Mouse (Mus musculus): ENCODE measurements around the gene Mast2.

Mast2 gene

GRCm38 (mm10) chr4:116405955-116406351, 58.0 kb downstream of the Mast2 start:
- no peak for DNase-seq

GRCm38 (mm10) chr4:116405276-116405954, 58.6 kb downstream of the Mast2 start:
- no peak for DNase-seq

GRCm38 (mm10) chr4:116403884-116404283, 60.1 kb downstream of the Mast2 start:
- DNase-seq = no peak

DNA sequence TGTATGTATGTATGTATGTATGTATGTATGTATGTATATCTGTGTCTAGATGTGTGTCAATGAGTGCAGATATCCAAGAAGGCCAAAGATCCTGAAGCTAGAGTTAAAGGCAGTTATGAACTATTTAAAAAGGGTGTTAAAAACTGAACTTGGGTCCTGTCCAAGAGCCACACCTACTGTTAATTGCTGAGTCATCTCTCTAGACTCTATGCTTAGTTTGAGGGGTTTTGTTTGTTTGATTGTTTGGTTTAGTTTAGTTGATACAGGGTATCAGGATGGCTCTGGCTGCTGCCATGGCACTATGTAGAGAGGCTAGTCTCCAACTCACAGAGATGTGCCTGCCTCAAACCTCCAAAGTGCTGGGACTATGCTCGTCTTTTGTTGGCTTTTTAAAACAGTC, 61.3 kb downstream of the Mast2 start:
- no peak for DNase-seq

- DNase-seq = no peak
Observed at GRCm38 (mm10) chr4:116398051-116398450, 65.9 kb downstream of the Mast2 start.

DNA sequence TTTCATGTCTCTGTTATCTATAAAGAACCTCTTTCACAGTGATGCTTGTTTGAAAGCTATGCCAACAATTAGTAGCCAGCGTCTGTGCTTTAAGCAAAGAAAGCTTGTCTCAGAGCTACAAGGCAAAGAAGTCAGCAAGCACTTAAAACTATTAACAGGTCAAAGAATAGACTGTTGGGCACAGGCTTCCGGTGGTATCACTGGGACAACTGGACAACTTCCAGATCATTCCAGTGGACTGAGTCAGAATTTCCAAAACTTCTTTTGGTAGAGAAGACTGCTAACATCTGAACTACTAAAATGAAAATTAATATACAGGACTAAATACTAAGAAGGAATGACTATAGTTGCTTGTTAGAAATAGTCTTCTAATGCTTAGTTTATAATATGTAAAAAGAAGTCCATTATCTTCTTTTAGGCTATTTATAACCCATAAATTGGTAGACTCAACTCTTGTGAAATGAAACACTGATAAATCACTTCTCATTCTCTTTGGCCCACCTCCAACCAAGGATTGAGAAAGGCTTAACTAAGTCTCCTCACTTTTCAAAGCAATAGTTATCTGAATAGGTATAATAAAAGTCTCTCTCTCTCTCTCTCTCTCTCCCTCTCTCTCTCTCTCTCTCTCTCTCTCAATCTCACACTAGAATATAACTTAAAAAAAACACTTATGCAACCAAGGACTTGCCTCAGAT, 85.9 kb downstream of the Mast2 start:
- DNase-seq = no peak

DNA sequence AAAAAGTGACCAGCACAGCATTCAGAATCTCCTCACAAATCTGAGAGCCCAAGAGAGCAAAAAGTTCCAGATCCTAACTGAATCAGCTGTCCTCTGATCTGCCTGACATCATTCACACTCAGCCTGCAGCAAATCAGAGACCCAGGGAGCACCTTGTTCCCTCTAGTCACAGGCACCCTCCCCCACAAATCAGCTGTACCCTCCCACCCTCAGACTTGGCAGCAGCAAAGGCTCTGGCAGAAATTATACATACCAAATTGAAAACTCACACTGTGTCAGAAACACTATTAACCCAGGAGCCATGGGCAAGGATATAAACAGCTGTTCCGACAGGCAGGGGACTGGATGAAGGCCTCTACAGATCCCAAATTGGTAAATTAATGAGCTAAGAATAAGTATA, 92.3 kb downstream of the Mast2 start:
- no peak for DNase-seq

GRCm38 (mm10) chr4:116358099-116358498, 105.9 kb downstream of the Mast2 start:
- no peak for DNase-seq

DNA sequence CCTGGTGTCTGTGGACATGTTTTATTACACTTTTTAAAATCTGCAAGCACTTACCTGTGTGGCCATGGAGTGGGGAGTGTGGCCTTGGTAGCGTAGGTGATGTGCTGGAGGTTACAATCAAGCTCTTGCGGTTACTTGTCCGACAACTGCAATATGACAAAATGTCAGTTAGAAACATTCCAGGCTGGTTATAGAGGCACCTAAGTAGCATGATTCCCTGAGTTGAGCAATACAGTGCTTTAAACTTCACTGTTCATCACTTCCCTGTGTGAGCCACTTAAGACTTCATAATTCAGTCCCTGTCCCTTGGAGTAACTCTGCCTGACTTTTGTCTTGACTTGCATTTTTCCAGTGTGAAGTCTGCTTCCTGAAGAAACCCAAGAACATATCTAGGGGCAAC, 111.1 kb downstream of the Mast2 start:
- no peak for DNase-seq

DNA sequence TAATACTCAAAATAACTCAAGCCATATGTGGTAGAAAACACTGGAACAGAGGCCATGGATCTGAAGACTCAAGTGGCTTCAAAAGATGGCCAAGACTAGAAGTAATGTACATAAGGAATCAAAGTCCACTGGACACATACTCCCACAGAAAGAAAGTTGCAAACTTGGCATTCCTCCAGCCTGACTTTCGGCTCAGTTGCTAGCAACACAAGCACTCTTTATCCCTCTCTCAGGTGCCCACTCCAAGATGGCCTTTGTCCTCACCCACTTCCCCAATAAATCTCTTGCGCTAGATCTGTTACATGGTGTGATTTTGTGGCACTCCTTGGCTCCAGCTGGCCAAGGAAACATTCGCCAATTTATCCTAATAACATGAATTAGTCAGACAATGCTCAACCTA, 111.5 kb downstream of the Mast2 start:
- DNase-seq = no peak

DNA sequence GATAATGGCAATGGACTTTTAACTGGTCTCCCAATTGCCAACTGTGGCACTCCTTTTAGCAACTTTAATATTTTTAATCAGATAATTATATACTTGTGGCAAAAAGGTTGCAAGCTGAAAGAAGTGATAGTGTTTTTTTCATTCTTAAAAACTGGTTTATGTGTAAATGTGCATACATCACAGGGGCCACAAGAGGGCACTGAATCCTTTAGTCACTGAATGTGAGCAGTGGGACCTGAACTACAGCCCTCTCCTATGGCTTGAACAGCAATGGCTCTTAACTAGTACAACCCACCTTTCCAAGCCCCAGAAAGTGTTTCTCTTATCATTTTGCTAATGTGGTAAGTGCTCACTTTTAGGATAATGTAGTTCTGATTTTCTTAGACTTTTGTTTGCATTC, 121.9 kb downstream of the Mast2 start:
- DNase-seq = no peak

DNA sequence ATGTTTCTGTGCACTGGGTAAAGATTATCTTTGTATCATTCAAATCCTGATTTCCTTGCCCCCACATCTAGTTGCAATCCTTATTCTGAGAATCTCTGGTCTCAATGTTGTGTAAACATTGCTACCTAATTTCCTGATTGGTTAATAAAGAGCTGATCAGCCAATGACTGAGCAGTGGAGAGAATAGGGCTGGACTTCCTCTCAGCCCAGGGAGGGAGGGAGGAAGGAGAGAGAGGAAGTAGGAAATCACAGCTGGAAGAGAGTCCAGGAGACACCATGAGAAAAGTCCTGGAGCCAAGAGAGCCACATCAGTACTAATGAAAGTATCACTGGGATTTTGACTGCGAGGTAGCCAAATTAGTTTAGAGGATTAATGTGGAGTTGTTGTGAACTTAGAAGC, 127.7 kb downstream of the Mast2 start:
- no peak for DNase-seq

DNA sequence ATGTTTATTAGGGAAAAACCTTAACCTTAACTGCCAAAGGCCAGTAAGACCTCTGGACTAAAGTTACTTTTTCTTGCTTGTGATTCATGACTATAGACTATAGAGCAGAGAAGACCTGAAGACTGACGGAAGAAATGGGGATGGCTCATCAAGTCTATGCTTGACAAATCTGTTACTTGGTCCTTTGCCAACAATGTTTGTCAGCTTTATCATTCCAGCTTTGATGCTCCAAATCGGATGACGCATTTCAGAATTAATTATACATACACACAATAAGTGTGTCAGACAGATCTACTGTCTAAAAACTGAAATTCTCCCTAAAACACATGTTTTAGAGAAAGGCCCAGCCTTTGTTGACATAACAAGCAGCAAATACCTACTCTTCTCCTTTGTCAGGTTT, 134.7 kb downstream of the Mast2 start:
- no peak for DNase-seq

GRCm38 (mm10) chr4:116322127-116322526, 141.9 kb downstream of the Mast2 start:
- no peak for DNase-seq

DNA sequence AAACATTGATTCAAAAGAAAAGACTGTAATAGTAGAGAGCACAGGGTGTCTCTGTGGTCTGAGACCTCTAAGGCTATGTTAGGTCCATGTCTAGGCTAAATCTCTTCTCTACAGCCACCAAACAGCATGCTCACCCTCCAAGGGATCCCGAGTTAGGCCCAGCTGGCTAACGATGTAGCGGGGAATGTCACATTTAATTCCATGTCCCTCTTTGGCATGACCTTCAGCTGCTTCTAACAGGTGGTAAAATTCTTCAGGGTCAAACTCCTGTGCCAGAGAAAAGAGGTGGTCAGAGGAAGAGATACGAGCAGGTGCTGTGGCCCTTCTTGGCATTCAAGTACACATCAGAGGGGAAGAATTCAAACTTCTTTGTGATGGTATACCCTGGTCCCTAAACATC, 146.4 kb downstream of the Mast2 start:
- no peak for DNase-seq

DNA sequence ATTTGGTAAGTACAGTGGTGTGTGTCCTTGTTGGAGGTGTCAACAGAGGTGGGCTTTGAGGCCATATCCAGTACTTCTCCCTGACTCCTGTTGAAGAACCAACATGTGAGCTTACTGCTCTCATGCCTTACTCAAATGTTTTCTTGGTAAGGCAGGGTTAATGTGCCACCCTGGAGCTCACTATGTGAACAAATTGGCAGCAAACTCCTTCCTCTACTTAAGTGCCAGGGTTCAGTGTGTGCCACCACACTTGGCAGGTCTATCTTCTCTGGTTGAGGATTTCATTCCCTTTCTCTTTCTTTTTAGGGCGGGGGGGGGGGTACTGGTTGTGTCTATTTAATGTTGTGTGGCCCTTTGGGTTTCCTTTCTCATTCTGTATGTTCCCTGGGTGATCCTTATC, 159.4 kb downstream of the Mast2 start:
- DNase-seq = no peak

GRCm38 (mm10) chr4:116300878-116301355, 163.1 kb downstream of the Mast2 start:
- DNase-seq = no peak

DNA sequence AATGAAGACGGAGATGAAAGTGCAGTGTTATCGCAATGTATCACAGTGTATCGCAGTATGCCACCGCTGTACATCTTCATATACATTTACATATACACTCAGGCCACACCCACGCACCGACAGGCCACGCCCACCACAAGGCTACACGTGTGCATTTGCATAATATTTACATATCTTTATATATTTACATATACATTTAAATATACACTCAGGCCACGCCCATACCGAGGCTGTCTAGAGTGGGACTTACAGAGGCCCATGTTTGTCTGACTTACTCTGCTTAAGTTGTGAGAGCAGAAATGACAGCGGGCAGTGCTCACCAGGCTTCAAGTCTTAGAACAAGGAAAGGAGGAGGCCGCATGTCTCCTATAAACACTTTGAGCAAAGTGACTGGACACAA, 170.7 kb downstream of the Mast2 start:
- DNase-seq = no peak

GRCm38 (mm10) chr4:116291561-116291960, 172.4 kb downstream of the Mast2 start:
- no peak for DNase-seq

DNA sequence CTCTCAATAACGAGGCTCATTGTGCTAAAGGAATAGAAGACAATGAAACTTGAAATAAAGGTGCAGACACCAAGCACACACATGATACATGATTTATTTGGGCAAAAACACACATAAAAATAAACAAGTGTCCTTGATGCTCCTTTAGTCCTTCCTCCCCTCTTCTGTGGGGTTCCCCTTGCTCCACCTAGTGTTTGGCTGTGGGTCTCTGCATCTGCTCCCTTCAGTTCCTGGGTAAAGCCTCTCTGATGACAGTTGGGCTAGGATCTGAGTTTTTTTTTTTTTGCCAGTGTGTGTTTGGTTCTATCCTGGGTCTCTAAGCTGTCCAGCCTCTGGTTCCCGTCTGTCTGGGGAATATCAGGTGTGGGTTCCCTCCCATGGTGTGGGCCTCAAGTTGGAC, 181.8 kb downstream of the Mast2 start:
- no peak for DNase-seq

GRCm38 (mm10) chr4:116268220-116268619, 195.8 kb downstream of the Mast2 start:
- no peak for DNase-seq

Data from thymus, adult 18-20 months (tissue).